Mouse (Mus musculus): ENCODE results near the gene Rbfox3.

GRCm38 (mm10) chr11:118874487-118875095 lies 36.8 kb downstream of the Rbfox3 start:
- TF ChIP-seq POLR2A (IDR thresholded peaks at IDR 0.05; ENCODE audit: borderline replicate concordance, low read depth, low read length) (no peak), CTCF (IDR thresholded peaks at IDR 0.05; ENCODE audit: low read depth, low read length) (no peak)

Data from bone marrow macrophage, adult 2 months (primary cell).